Mouse (Mus musculus) embryonic facial prominence, embryonic 12.5 days (tissue): Measurements from ENCODE around the gene Megf6. TPM values are rescaled to one million over a fixed set of nuclear protein-coding genes. Genes with fewer than 3 reads are reported as not detected.
A peak's percentile ranks its signal among the peaks of the same experiment; 100 is the strongest.

Source experiments
- ATAC-seq: fragments of 200-750 bp; cut with Nextera tagmentation; 2 replicates; pipeline ENCODE4 v1.8.0; 2017; ENCODE audit not compliant: insufficient number of reproducible peaks, insufficient read depth, low FRiP score, low TSS enrichment
- H3K27ac ChIP-seq: fragments of 300-500 bp; sonication (generic); 2 replicates; pipeline ENCODE4 v1.5.1; 2016; ENCODE audit warnings: mild to moderate bottlenecking
- H3K27me3 ChIP-seq: fragments of 300-500 bp; sonication (generic); 2 replicates; pipeline ENCODE4 v1.6.1; 2016; ENCODE audit warnings: mild to moderate bottlenecking, moderate library complexity
- H3K36me3 ChIP-seq: fragments of 300-500 bp; sonication (generic); 2 replicates; pipeline ENCODE4 v1.6.1; 2016; ENCODE audit warnings: mild to moderate bottlenecking
- H3K4me1 ChIP-seq: fragments of 300-500 bp; sonication (generic); 2 replicates; pipeline ENCODE4 v1.6.1; 2016
- H3K4me2 ChIP-seq: fragments of 300-500 bp; sonication (generic); replicated peaks from 2 replicates; pipeline ENCODE4 v1.6.1; 2016; ENCODE audit warnings: mild to moderate bottlenecking, moderate library complexity
- H3K4me3 ChIP-seq: fragments of 300-500 bp; sonication (generic); 2 replicates; pipeline ENCODE4 v1.5.1; 2016; ENCODE audit warnings: mild to moderate bottlenecking
- H3K9ac ChIP-seq: fragments of 300-500 bp; sonication (generic); 2 replicates; pipeline ENCODE4 v1.6.1; 2016; ENCODE audit warnings: mild to moderate bottlenecking, moderate library complexity
- H3K9me3 ChIP-seq: fragments of 300-500 bp; sonication (generic); 2 replicates; pipeline ENCODE4 v1.6.1; 2016; ENCODE audit warnings: mild to moderate bottlenecking, moderate library complexity
- WGBS: fragments of 180-500 bp; shearing (Covaris S2); methylation state at CpG from one replicate; pipeline ENCODE4 v1.1.7; 2016; 5-methylcytosine and 5-hydroxymethylcytosine counted together
- polyA plus RNA-seq: library from polyadenylated mRNA; unstranded; fragments of >200 nt; fragmentation: Nextera tagmentation; extraction: Ambion mirVana; gene quantifications from 2 replicates; pipeline ENCODE4 v1.2.1, GENCODE M21; 2016

The Megf6 gene
- polyA plus RNA-seq, 1 experiment from 2014 or later: 60.5 TPM

DNA sequence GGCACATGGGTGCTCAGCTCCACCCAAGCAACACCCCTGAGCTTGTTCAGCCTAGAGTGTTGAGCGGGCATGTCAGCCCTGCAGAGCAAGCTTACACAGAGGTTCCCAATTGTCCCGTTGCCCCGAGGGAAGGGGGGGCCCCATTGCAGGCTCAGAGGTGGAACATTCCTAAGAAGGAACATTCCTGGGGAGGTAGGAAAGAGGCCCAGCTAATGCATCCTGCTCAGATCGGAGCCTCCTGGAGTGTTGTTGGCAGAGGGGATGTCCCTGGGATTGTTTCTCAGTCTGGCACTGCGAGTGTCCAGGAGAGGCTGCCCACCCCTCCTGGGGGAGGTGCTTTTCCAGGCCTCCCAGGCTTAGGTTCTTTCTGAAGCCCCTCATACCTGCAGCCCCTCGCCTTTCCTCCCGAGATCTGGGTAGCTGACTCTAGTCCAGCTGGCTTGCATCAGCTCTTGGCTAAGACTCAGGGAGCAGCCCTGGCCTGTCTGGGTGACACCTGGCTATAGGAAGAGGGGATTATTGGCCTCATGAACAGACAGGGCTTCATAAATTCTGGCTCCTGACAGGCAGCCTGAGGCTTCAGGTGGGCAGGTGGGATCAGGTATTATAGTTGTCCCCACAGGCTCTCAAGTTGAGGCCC, 47.3 kb downstream of the Megf6 start:
- H3K9me3 ChIP-seq: no peaks in the 10 kb centered on the region
- H3K36me3 ChIP-seq: no peaks in the 10 kb centered on the region
- H3K27me3 ChIP-seq: no peaks in the 10 kb centered on the region
- H3K4me1 ChIP-seq: peaks cover 21% of the 10 kb centered on the region
- 48% methylated on average over 7 of the region's 7 CpGs for WGBS
- H3K27ac ChIP-seq: peak overlapping the region; percentile 46; the same call in 1 of the 2 replicates
- no peak for ATAC-seq
- no peak overlapping the region for H3K4me3 ChIP-seq
- no peak overlapping the region for H3K9ac ChIP-seq
- no peak overlapping the region for H3K4me2 ChIP-seq

DNA sequence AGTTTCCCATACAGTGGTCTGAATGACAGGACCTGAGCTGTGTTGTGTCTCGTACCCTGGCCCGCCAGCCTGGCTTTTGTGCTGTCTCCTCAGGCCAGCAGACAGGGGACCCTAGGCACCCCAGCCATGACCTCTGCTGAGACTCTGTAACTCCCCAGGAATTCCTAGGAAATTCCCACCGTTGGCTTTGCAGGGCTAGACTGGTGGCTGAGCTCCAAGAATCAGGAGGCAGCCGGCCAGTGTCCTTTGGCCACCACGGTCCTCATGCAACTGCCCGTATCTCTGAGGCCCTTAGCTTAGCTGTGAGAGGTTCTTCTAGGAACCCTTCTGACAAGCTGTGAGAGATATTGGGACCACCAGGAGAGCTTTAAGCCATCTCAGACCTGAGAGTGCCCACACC, 52.2 kb downstream of the Megf6 start:
- no peaks in the 10 kb centered on the region for H3K27me3 ChIP-seq
- WGBS: 82% methylated on average over 6 of the region's 6 CpGs
- H3K9ac ChIP-seq: no peak overlapping the region
- H3K4me1 ChIP-seq: peaks cover 27% of the 10 kb centered on the region
- ATAC-seq: no peak
- no peak overlapping the region for H3K4me3 ChIP-seq
- no peaks in the 10 kb centered on the region for H3K9me3 ChIP-seq
- H3K4me2 ChIP-seq: no peak overlapping the region
- no peaks in the 10 kb centered on the region for H3K36me3 ChIP-seq
- no peak overlapping the region for H3K27ac ChIP-seq

DNA sequence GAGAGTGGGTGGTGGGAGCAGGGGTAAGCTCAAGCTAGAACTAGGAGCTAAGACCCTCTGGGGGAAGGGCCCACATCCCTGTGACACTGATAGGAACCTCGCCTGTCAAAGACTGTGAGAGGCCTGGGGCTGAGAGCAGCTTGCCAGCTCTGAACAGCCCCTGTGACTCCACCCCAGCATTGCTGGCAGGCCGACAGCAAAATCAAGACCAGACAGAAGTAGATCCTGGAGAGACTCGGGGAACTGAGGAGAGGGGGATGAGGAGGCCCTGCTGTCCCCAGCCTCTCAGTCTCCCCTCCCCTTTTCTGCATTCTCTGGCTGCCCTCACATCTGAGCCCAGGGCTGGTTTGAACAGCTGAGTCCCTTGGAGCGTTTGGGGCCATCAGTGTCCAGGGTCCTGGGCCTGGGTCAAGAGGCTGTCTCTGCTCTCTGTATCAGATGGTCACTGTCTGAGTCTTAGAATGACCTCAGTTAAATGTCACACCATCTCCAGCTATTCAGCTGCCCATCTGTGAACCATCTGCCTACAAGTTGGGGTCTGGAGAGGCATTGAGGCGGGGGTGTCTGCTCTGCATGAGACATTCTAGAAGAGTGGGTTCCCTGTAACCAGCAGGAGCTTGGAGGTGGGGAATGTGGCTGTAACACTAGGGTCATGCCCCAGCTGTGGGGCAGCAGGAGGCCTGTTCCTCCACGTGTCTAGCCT, 53.9 kb downstream of the Megf6 start:
- Histone ChIP-seq H3K9ac (no peak overlapping the region), H3K27ac (peak overlapping the region; percentile 90), H3K27me3 (no peaks in the 10 kb centered on the region), H3K4me2 (0 out of 2 replicates have a peak overlapping the region, but pooled peaks have one; percentile 4), H3K4me3 (no peak overlapping the region), H3K4me1 (peaks cover 23% of the 10 kb centered on the region), H3K36me3 (no peaks in the 10 kb centered on the region), H3K9me3 (no peaks in the 10 kb centered on the region)
- WGBS: 15% methylated on average over 6 of the region's 6 CpGs
- peak; percentile 69; the same call in 1 of the 2 replicates for ATAC-seq

DNA sequence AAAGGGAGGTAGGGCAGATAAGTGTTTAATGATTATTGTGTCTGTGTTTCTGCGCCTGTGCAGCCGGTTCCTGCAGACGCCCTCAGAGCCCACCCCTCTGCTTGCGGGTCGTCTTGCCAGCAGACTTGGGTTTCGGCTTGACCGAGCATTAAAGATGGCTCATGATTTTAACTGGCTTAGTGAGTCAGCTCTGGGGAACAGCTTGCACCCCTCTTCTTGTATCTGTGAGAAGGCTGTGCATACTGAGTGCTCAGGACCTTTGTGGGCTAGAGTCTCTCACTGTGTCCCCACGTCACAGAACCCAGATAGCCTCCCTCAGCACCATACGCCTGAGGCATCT, 54.4 kb downstream of the Megf6 start:
- Histone ChIP-seq H3K36me3 (no peaks in the 10 kb centered on the region), H3K4me2 (no peak overlapping the region), H3K27ac (peak overlapping the region; percentile 90), H3K9me3 (no peaks in the 10 kb centered on the region), H3K4me3 (no peak overlapping the region), H3K27me3 (no peaks in the 10 kb centered on the region), H3K9ac (no peak overlapping the region), H3K4me1 (peaks cover 23% of the 10 kb centered on the region)
- WGBS: 22% methylated on average over 9 of the region's 9 CpGs
- no peak for ATAC-seq

DNA sequence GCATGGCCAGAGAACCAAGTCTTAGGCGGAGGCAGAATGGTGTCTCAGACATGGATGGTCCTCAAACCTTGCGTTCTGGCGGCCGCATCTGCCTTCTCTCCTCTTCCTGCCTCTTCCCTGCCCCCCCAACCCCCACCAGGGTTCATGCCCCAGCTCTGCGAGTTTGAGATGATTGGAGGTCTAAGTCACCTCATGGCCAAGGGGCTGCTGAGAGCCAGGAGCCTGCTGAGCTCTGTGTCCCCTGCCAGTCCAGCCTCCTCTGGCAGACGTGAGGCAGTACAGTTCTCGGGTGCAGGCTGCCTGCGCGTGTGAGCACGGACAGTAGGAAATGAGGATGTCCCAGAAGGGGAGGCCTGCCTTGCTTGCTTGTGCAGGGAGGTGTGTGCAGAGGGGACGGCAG, 56.1 kb downstream of the Megf6 start:
- 78% methylated on average over 11 of the region's 11 CpGs for WGBS
- no peak overlapping the region for H3K4me3 ChIP-seq
- H3K27me3 ChIP-seq: no peaks in the 10 kb centered on the region
- no peaks in the 10 kb centered on the region for H3K9me3 ChIP-seq
- ATAC-seq: no peak
- H3K4me2 ChIP-seq: no peak overlapping the region
- no peak overlapping the region for H3K9ac ChIP-seq
- H3K36me3 ChIP-seq: no peaks in the 10 kb centered on the region
- H3K27ac ChIP-seq: no peak overlapping the region
- peaks cover 38% of the 10 kb centered on the region for H3K4me1 ChIP-seq

DNA sequence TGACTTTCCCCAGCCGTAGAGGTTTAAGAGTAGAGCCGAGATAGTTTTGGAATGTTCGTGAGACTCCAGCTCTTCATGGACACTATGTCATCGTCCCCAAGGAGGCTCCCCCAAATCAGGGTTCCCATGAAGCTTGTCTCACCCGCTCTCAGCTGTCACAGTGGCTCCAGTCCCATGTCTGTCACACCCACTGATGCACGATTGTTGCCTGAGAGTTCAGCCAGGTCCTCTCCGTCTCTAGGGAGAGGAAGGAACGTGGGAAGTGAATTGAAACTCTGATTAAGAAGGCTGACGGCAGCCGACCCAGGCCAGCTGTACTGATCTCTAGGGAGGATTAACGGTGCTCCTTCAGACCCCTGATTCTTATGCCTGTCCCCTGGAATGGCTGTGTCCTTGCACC, 57.8 kb downstream of the Megf6 start:
- Histone ChIP-seq H3K4me2 (no peak overlapping the region), H3K4me3 (no peak overlapping the region), H3K4me1 (peaks cover 48% of the 10 kb centered on the region), H3K27ac (no peak overlapping the region), H3K27me3 (no peaks in the 10 kb centered on the region), H3K9ac (no peak overlapping the region), H3K9me3 (no peaks in the 10 kb centered on the region), H3K36me3 (no peaks in the 10 kb centered on the region)
- ATAC-seq: no peak
- 69% methylated on average over 11 of the region's 11 CpGs for WGBS

DNA sequence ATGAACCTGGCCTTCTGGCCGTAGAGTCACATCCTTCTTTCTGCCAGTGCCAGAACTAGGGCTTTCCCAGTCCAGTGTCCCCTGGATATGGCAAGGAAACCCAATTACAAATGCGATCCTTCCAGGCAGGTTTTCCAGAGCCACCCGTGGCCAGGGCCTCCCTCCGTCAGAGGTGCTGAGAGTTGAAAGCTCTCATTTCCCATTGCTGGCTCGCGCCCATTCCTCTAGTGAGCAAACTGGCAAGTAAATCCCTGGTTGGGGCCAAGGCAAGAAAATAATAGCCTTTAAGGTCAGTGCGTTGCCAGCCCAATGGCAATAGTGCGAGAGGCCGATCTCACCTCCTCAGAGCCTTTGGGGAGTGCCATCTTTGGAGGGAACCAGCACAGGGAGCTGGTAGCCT, 59.0 kb downstream of the Megf6 start:
- Histone ChIP-seq H3K4me2 (no peak overlapping the region), H3K4me1 (peaks cover 45% of the 10 kb centered on the region)

DNA sequence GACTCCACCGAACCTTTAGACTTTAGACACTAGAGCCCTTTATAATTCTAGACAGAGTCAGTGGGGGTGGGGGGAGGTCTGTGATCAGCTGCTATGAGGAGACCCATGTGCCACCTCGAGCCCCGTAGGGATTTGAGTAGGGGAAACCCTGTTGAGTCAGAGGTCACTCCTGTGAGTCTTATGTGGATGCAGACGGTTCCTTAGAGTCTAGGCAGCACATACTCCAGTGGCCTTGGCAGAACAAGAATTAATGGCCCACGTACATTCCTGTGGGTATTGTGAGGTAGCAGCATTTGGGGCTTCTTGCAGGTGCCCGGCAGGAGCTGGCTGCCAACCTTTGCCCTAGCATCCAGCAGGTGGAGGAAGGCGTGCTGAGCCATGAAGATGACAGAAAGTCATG, 60.9 kb downstream of the Megf6 start:
- Histone ChIP-seq H3K9ac (no peak overlapping the region), H3K4me3 (no peak overlapping the region), H3K4me1 (peaks cover 39% of the 10 kb centered on the region), H3K36me3 (no peaks in the 10 kb centered on the region), H3K27me3 (no peaks in the 10 kb centered on the region), H3K4me2 (no peak overlapping the region), H3K27ac (no peak overlapping the region), H3K9me3 (no peaks in the 10 kb centered on the region)
- WGBS: 84% methylated on average over 7 of the region's 7 CpGs
- no peak for ATAC-seq

More for the DNA sequence above, 59.0 kb downstream of the Megf6 start:
- ATAC-seq: no peak
- Histone ChIP-seq H3K4me3 (no peak overlapping the region), H3K27ac (no peak overlapping the region), H3K9ac (no peak overlapping the region), H3K9me3 (no peaks in the 10 kb centered on the region), H3K27me3 (no peaks in the 10 kb centered on the region), H3K36me3 (no peaks in the 10 kb centered on the region)
- WGBS: 90% methylated on average over 9 of the region's 9 CpGs

DNA sequence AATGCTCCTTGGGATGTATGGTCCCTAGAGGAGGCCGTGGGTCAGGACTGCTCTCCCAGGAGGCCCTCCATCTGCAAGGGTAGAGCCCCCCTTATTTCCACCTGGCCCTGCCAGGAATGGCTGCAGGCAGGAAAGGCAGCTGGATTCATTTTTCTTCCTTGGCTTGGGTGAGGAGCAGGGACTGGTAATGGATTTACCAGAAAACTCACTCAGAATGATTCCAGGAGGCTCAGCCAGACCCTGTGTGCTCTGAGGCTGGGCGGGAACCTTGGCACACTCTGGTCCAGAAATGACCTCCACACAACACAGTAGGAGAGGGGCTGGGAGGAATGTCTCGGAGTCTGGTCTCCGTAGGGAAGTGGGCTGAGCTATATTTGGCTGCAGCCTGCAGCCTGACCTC, 61.8 kb downstream of the Megf6 start:
- Histone ChIP-seq H3K4me2 (no peak overlapping the region), H3K27me3 (no peaks in the 10 kb centered on the region), H3K4me1 (peaks cover 49% of the 10 kb centered on the region), H3K9me3 (no peaks in the 10 kb centered on the region), H3K4me3 (no peak overlapping the region), H3K27ac (peak overlapping the region; percentile 19; the same call in 1 of the 2 replicates), H3K36me3 (no peaks in the 10 kb centered on the region), H3K9ac (no peak overlapping the region)
- ATAC-seq: no peak
- 43% methylated on average over 4 of the region's 4 CpGs for WGBS

DNA sequence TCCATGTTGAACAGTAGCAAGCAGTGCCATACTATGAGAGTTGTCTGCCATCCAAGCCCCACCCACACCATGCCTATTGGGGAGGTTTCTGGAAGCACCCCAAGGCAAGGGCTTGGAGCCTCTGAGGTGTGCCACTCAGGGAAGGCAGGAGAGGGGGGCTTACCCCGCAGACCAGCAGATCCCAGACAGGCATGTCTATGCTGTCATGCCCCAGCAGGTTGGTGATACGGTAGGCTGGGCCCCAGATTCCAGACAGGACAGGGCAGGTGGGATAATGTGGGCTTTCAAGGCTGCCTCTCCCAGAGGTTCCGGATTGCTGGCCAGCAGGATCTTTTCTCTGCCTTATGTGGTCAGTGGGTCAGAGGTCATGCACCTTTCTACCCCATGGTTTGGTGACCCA, 65.5 kb downstream of the Megf6 start:
- WGBS: 62% methylated on average over 3 of the region's 3 CpGs
- Histone ChIP-seq H3K9ac (no peak overlapping the region), H3K27ac (peak overlapping the region; percentile 85), H3K27me3 (no peaks in the 10 kb centered on the region), H3K9me3 (no peaks in the 10 kb centered on the region), H3K4me1 (peaks cover 53% of the 10 kb centered on the region), H3K4me2 (no peak overlapping the region), H3K4me3 (no peak overlapping the region), H3K36me3 (no peaks in the 10 kb centered on the region)
- ATAC-seq: no peak

DNA sequence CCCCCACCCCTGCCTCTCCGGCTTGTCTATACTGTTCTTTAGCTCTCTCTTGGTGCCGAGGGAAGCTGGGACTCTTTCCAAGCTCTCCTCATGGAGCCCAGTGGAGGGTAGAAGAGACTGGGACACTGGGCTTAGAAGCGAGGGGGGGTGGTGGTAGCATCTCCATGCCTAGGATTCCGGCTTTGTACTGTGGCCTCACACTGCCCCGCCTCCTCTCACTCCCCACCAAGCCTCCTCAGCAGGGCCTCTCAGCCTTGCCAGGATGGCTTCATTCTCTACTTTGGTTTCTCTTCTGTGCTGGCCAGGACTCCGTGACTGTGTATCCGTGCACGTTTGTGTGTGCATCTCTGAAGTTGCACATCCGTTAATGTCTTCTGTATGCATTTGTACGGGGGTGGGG, 66.4 kb downstream of the Megf6 start:
- H3K27ac ChIP-seq: peak overlapping the region; percentile 85
- peak overlapping the region; percentile 59 for H3K4me2 ChIP-seq
- H3K4me3 ChIP-seq: peak overlapping the region; percentile 33; the same call in 1 of the 2 replicates
- H3K9me3 ChIP-seq: no peaks in the 10 kb centered on the region
- H3K4me1 ChIP-seq: peaks cover 45% of the 10 kb centered on the region
- no peak overlapping the region for H3K9ac ChIP-seq
- H3K36me3 ChIP-seq: no peaks in the 10 kb centered on the region
- no peaks in the 10 kb centered on the region for H3K27me3 ChIP-seq
- 11% methylated on average over 10 of the region's 10 CpGs for WGBS
- ATAC-seq: peak; percentile 58

DNA sequence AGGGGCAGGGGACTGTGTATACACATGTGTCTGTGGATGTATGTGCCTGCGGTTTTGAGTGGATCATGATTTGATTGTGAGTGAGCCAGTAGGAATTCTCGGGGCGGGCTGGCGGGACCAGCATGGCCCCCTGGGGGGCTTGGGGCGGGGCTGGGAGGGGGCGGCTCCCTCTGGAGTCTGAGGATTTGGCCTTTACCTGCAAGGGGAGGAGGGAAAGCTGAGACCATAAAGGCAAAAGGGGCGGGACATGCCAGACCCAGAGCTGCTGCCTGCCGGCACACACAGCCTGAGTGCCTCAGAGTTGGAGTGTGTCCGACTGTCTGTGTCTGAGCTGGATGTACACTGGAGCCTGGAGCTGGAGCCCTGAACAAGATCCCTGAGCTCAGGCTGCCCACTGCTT, 66.8 kb downstream of the Megf6 start:
- ATAC-seq: peak; percentile 78

More for the DNA sequence above, 66.8 kb downstream of the Megf6 start:
- Histone ChIP-seq H3K27me3 (no peaks in the 10 kb centered on the region), H3K9ac (peak overlapping the region; percentile 47), H3K36me3 (0 out of 2 replicates have a peak, but pooled peaks cover under 1% of the 10 kb centered on the region), H3K4me2 (peak overlapping the region; percentile 59), H3K4me1 (peaks cover 41% of the 10 kb centered on the region), H3K9me3 (no peaks in the 10 kb centered on the region), H3K27ac (peak overlapping the region; percentile 85), H3K4me3 (peak overlapping the region; percentile 33)
- WGBS: 4% methylated on average over 9 of the region's 9 CpGs
